Mouse (Mus musculus) embryonic facial prominence, embryonic 11.5 days (tissue): ENCODE data around the gene 9930021J03Rik. TPM values are rescaled to one million over a fixed set of nuclear protein-coding genes. Genes with fewer than 3 reads are reported as not detected.
A peak's percentile ranks its signal among the peaks of the same experiment; 100 is the strongest.

Experiments
- ATAC-seq: fragments of 200-750 bp; cut with Nextera tagmentation; replicated peaks from 2 replicates; pipeline ENCODE4 v1.8.0; 2017; ENCODE audit warnings: low read depth; ENCODE audit not compliant: insufficient number of reproducible peaks, low FRiP score, low TSS enrichment
- DNase-seq: peaks from one replicate; pipeline ENCODE4 v3.0.0-alpha.2; 2015; ENCODE audit warnings: low spot score
- H3K27ac ChIP-seq: fragments of 300-500 bp; sonication (generic); replicated peaks from 2 replicates; pipeline ENCODE4 v1.5.1; 2014; ENCODE audit warnings: mild to moderate bottlenecking, low read depth, low read length, control low read depth
- H3K27me3 ChIP-seq: fragments of 300-500 bp; sonication (generic); 2 replicates; pipeline ENCODE4 v1.6.1; 2014; ENCODE audit warnings: mild to moderate bottlenecking, low read length, moderate library complexity, mixed read lengths; ENCODE audit not compliant: control insufficient read depth, insufficient read depth
- H3K36me3 ChIP-seq: fragments of 300-500 bp; sonication (generic); replicated peaks from 2 replicates; pipeline ENCODE4 v1.6.1; 2014; ENCODE audit warnings: low read depth, mild to moderate bottlenecking, low read length, moderate library complexity, mixed read lengths; ENCODE audit not compliant: control insufficient read depth, insufficient read depth
- H3K4me1 ChIP-seq: fragments of 300-500 bp; sonication (generic); 2 replicates; pipeline ENCODE4 v1.6.1; 2014; ENCODE audit warnings: low read length, mixed read lengths; ENCODE audit not compliant: control insufficient read depth, insufficient read depth
- H3K4me2 ChIP-seq: fragments of 300-500 bp; sonication (generic); 2 replicates; pipeline ENCODE4 v1.6.1; 2014; ENCODE audit warnings: low read depth, mild to moderate bottlenecking, control low read depth, low read length, moderate library complexity
- H3K4me3 ChIP-seq: fragments of 300-500 bp; sonication (generic); 2 replicates; pipeline ENCODE4 v1.5.1; 2014; ENCODE audit warnings: low read depth, low read length, control low read depth
- H3K9ac ChIP-seq: fragments of 300-500 bp; sonication (generic); replicated peaks from 2 replicates; pipeline ENCODE4 v1.6.1; 2014; ENCODE audit warnings: mild to moderate bottlenecking, control low read depth, low read length
- H3K9me3 ChIP-seq: fragments of 300-500 bp; sonication (generic); replicated peaks from 2 replicates; pipeline ENCODE4 v1.6.1; 2016; ENCODE audit warnings: mild to moderate bottlenecking, low read length, inconsistent platforms, mixed read lengths; ENCODE audit not compliant: control insufficient read depth
- WGBS: fragments of 180-500 bp; shearing (Covaris S2); extraction: QIAGEN DNeasy Blood & Tissue Kit; methylation state at CpG from one replicate; pipeline ENCODE4 v1.1.7; 2014; 5-methylcytosine and 5-hydroxymethylcytosine counted together
- polyA plus RNA-seq: library from polyadenylated mRNA; unstranded; fragments of >200 nt; fragmentation: Nextera tagmentation; extraction: Ambion mirVana; gene quantifications from 2 replicates; pipeline ENCODE4 v1.2.1, GENCODE M21; 2014

Gene 9930021J03Rik
- polyA plus RNA-seq, 1 experiment from 2014 or later = 9.4 TPM

- DNase-seq (no peak), ATAC-seq (no peak)
- no peak overlapping the region for H3K27ac ChIP-seq
- H3K4me2 ChIP-seq = no peak overlapping the region
- no peak overlapping the region for H3K4me3 ChIP-seq
- no peaks in the 10 kb centered on the region; the same call in 1 of the 2 replicates for H3K4me1 ChIP-seq
- no peak overlapping the region for H3K9ac ChIP-seq
- H3K9me3 ChIP-seq = no peaks in the 10 kb centered on the region
- H3K36me3 ChIP-seq = no peaks in the 10 kb centered on the region
- WGBS = 93% methylated on average over 4 of the region's 4 CpGs
- no peaks in the 10 kb centered on the region for H3K27me3 ChIP-seq
Measured at GRCm38 (mm10) chr19:29840642-29841041, 34.9 kb upstream of the 9930021J03Rik start.

- no peak overlapping the region for H3K27ac ChIP-seq
- DNase-seq = no peak
- no peaks in the 10 kb centered on the region; the same call in 1 of the 2 replicates for H3K4me1 ChIP-seq
- no peaks in the 10 kb centered on the region for H3K36me3 ChIP-seq
- H3K4me3 ChIP-seq = no peak overlapping the region
- no peak for ATAC-seq
- 78% methylated on average over 3 of the region's 3 CpGs for WGBS
- no peaks in the 10 kb centered on the region for H3K9me3 ChIP-seq
- H3K9ac ChIP-seq = no peak overlapping the region
- H3K27me3 ChIP-seq = no peaks in the 10 kb centered on the region
- H3K4me2 ChIP-seq = no peak overlapping the region
Measured at GRCm38 (mm10) chr19:29838636-29839135, 32.9 kb upstream of the 9930021J03Rik start.

GRCm38 (mm10) chr19:29838171-29838570 is 32.4 kb upstream of the 9930021J03Rik start:
- ATAC-seq = no peak
- H3K36me3 ChIP-seq = no peaks in the 10 kb centered on the region
- no peaks in the 10 kb centered on the region for H3K27me3 ChIP-seq
- WGBS = 53% methylated on average over 1 of the region's 1 CpGs
- no peak overlapping the region for H3K4me2 ChIP-seq
- no peak overlapping the region for H3K9ac ChIP-seq
- no peaks in the 10 kb centered on the region; the same call in 1 of the 2 replicates for H3K4me1 ChIP-seq
- no peak for DNase-seq
- no peak overlapping the region for H3K4me3 ChIP-seq
- H3K9me3 ChIP-seq = no peaks in the 10 kb centered on the region
- no peak overlapping the region for H3K27ac ChIP-seq

- ATAC-seq = no peak
Measured at GRCm38 (mm10) chr19:29835364-29836034, 29.7 kb upstream of the 9930021J03Rik start.

GRCm38 (mm10) chr19:29830911-29831310 is 25.1 kb upstream of the 9930021J03Rik start:
- Histone ChIP-seq H3K4me1 (no peaks in the 10 kb centered on the region), H3K27me3 (no peaks in the 10 kb centered on the region), H3K4me3 (no peak overlapping the region), H3K9me3 (no peaks in the 10 kb centered on the region), H3K36me3 (no peaks in the 10 kb centered on the region), H3K4me2 (no peak overlapping the region), H3K9ac (no peak overlapping the region), H3K27ac (no peak overlapping the region)
- no peak for ATAC-seq
- DNase-seq = no peak
- 75% methylated on average over 2 of the region's 2 CpGs for WGBS

More at GRCm38 (mm10) chr19:29835364-29836034, 29.7 kb upstream of the 9930021J03Rik start:
- Histone ChIP-seq H3K4me3 (no peak overlapping the region), H3K9ac (no peak overlapping the region), H3K4me2 (no peak overlapping the region), H3K27me3 (no peaks in the 10 kb centered on the region), H3K27ac (no peak overlapping the region), H3K9me3 (no peaks in the 10 kb centered on the region), H3K36me3 (no peaks in the 10 kb centered on the region), H3K4me1 (no peaks in the 10 kb centered on the region)
- 34% methylated on average over 3 of the region's 3 CpGs for WGBS
- DNase-seq = no peak

DNA sequence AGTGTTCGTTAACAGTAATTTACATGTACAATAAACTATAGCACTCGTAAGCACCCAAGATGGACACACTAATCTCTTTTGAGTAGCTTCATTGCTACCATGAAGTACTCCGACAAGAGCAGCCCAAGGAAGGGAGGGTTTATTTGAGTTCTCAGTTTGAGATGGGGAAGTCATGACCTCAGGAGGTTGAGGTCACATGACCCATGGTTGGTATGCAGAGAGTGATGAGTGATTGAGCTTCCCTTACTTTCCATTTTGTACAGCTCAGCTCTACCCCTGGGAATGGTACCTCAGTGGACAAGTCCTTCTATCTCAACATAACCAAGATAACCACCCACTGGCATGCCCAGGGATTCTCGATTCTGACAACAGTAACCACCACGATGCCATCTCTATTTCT is 22.8 kb upstream of the 9930021J03Rik start:
- no peaks in the 10 kb centered on the region for H3K4me1 ChIP-seq
- H3K4me2 ChIP-seq = no peak overlapping the region
- no peak for DNase-seq
- no peaks in the 10 kb centered on the region for H3K27me3 ChIP-seq
- no peak overlapping the region for H3K4me3 ChIP-seq
- H3K36me3 ChIP-seq = no peaks in the 10 kb centered on the region
- 74% methylated on average over 5 of the region's 5 CpGs for WGBS
- no peak overlapping the region for H3K9ac ChIP-seq
- no peak overlapping the region for H3K27ac ChIP-seq
- no peak for ATAC-seq
- no peaks in the 10 kb centered on the region for H3K9me3 ChIP-seq

GRCm38 (mm10) chr19:29826686-29827085 is 20.9 kb upstream of the 9930021J03Rik start:
- no peaks in the 10 kb centered on the region for H3K36me3 ChIP-seq
- WGBS = 91% methylated on average over 1 of the region's 1 CpGs
- peak; percentile 22 for DNase-seq

GRCm38 (mm10) chr19:29825003-29825402 is 19.2 kb upstream of the 9930021J03Rik start:
- WGBS = 64% methylated on average over 2 of the region's 2 CpGs
- no peaks in the 10 kb centered on the region for H3K36me3 ChIP-seq
- DNase-seq = no peak
- no peak for ATAC-seq
- H3K27me3 ChIP-seq = no peaks in the 10 kb centered on the region
- H3K4me1 ChIP-seq = no peaks in the 10 kb centered on the region
- no peak overlapping the region for H3K9ac ChIP-seq
- H3K4me3 ChIP-seq = no peak overlapping the region
- no peak overlapping the region for H3K4me2 ChIP-seq
- no peaks in the 10 kb centered on the region for H3K9me3 ChIP-seq
- no peak overlapping the region for H3K27ac ChIP-seq

More at GRCm38 (mm10) chr19:29826686-29827085, 20.9 kb upstream of the 9930021J03Rik start:
- Histone ChIP-seq H3K27me3 (no peaks in the 10 kb centered on the region), H3K4me2 (no peak overlapping the region), H3K9me3 (no peaks in the 10 kb centered on the region), H3K27ac (no peak overlapping the region), H3K9ac (no peak overlapping the region), H3K4me1 (no peaks in the 10 kb centered on the region), H3K4me3 (no peak overlapping the region)
- ATAC-seq = no peak
